Mouse (Mus musculus): ENCODE measurements around the gene Tmem186.
A peak's percentile ranks its signal among the peaks of the same experiment; 100 is the strongest.

Gene Tmem186

DNA sequence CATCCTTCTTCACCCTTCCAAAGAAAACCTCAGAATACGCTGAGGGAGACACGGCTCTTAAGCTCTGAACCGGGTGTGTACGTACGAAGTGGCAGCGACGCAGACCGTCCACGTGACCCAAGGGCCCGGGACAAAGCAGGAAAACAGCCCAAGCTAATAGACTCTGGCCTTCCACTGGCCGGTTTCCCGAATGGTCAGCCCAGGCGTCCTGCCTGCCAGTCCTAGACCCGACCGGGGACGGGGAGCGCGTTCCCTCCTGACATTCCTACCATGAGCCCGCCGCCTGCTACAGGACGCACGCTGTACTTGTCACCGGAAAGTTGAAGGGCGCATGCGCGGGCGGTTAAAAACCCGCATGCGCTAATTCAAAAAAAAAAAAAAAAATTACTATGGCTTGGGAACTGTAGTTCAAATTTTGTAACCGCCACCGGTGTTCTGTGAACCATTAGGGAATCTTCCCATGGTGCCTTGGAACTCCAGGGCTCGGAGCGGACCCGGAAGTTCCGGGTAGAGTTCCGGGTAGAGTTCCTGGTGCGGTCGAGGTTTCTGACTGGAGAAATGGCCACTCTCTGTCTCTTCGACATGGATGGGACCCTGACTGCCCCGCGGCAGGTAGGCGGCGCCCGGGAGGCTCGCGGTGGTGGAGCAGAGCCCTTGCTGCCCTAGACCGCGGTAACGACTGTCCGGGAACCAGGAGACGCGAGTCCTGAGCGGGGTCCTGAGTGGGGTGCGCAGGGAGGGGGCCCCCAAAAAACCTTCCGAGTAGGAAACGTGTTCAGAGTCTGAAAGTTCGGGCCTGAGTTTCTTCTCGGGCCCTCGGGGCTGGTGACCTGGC is at the start of gene Tmem186, which contains the start of gene Pmm2:
Gene Tmem186 (minus strand): TSS at position 496 of the 835 bp plus-strand sequence.
Gene Pmm2 (plus strand): TSS at position 458 of the 835 bp plus-strand sequence.
- DNase-seq: peak; percentile 85

DNA sequence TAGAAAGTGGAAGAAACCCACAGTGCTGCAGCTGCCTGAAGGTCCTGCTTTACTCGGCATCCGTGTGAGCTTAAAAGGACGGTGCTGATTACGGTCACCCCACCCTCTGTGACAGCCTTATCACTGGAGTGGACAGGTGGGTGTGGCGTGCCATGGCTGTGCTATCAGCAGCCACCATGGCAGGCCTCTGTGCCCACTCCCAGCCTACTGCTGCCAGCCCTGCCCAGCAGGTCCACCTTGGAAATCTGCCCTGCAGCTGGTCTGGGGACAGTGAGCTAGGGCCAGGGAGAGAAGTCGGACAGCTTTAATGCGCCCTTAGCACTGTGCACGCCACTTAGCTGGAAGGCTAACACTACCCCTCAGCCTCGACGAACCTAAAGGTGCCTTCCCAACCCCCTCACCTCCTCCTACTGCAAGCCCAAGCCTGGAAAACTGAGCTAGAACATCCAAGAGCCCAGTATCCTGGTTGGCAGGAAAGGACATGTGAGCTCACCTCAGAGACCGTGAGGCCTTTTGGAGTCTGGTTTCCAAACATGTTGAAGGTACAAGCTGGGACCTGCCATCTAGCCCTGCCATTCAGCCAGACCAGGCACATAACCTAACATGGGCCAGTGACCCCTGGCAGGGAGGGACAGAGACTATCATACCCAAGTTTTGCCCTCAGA is 49.5 kb upstream of the Tmem186 start:
- DNase-seq: peak; percentile 23

DNA sequence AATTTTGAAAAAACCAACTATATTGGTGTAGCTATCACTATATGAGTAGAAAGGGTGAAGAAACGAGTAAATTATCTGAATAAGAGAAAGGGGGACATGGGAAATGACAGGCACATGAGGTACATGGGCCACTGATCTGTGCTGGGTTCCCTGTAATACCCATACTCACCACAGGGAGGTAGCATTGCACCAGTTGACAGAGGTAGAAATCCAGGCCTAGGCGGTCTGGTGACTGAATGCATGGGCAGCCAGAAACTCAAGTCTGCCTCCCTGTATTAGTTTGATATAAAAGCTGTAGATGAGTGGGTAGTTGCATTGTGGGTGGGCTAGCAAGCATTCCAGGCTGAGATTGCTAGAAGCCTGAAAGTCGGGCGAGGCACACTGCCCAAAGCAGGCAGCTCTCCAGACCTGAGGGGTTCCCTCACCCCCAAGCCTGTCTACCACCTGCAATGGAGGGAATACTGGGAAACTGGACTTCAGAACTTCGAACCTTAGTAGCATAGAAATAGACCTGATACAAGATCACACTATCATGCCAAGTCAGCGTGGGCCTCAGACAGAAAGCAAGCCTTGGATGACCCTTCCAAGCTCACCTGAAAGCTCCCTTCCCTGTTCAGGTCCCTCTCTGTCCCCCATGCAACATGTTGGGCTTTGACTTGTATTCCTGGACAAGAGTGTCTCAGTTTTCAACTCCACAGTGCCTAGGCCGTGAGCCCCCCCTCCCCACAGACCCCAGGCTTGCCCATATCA is 48.8 kb upstream of the Tmem186 start:
- peak; percentile 79 for DNase-seq

DNA sequence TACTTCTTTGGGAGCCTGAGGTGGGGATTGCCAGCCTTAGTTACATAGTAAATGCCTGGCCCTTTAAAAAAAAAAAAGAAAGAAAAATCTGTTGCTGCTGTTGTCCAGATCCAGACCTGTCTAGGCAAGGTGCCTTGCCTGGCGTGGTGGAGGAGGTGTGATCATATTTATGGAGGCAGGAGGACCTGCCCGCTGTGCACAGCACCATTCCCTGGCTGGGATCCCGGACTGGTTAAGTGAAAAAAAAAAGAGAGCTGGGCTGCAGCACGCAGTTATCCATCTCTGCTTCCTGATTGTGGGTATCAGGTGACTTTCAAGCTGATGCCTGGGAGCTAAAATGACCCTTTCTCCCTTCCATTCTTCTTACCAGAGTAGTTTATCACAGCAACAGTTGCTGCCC is 47.6 kb upstream of the Tmem186 start:
- peak; percentile 55 for DNase-seq

DNA sequence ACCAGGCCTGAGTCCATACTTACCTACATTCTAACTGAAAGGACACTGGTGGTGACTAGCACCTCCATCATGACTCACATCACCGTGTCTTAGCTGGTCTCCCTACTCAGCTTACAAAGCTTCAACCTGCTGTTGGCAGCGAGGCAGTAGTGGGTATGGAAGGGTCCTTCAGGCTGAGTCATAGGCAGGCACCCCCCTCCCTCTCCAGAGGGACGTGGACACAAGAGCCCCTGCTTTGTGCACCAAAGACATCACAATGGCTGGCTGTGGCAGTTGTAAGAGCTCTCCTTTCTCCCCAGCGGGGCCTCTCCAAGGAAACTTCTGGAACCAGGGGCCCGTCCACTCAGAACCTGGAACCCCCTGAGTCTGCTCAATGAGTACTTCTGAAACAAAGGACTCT is 43.0 kb upstream of the Tmem186 start, which contains the start of gene Gm5767:
Gene Gm5767 (plus strand): TSS at position 301 of the 400 bp plus-strand sequence.
- DNase-seq: no peak

DNA sequence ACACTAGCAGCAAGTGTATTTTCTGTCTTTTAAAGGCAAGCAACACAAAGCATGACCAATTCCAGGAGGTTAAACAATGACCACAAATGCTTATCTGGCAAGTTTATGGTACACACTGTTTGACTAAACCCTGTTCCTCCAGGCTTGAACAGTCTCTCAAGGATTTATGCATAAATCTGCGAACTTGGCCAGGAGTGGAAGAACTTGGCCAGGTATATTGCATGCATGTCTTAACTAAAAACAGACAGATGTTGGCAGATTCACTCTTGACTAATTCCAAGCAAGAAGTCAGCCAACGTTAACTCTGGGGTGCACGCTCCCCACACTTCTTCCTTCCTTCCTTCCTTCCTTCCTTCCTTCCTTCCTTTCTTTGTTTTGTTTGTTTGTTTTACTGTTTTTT is 42.3 kb upstream of the Tmem186 start:
- DNase-seq: no peak

DNA sequence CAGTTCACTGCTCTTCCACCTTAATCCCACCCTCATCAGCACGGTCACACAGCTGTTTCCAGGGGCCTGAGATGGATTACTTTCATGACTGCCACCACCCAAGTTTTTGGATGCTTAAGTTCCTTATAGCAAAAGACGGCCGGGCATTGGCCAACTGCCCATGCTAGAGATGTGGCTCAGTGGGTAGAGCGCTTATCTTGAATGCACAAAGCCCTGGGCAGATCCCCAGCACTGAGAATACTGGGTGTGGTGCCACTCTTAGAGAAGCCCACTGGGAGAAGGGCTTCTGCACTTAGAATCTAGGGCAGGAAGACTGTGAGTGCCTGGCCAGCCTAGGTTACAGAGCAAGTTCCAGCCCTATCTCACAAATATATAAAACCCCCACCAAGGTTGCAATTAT is 41.2 kb upstream of the Tmem186 start:
- no peak for DNase-seq

DNA sequence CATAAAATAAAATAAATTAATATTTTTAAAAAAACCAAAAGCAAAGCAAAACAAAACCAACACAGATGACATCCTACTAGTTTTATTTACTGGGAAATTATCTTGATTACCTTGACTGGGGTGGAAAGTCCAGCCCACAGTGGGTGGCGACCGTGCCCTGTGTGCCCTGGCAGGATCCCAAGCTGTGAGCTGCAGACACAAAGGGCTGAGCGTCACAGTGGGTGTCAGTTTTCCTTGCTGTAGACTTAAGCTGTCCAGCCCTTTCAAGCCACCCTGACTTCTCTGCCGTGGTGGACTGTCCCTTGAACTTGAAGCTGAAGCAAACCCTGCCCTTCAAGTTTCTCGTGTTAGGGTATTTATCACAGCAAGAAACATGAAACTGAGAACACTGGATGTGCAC is 40.5 kb upstream of the Tmem186 start:
- DNase-seq: no peak

DNA sequence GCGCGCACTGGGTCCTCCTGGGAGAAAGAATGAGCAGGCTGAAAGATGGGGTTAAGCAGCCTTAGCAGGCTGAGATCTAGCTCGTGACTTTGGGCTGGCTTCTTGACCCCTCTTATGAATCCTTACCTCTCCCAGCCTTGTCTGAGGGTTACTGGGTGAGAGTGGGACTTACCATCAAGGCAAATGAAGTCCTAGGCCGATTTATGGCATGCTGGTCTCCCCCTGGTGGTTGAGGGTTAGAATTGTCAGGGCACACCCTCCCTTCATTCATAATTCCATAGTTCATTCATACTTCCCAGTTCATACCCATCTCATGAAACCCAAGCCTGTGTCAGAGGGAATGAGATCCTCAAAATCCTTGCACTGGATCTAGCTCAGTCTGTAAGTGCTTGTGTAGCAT is 39.3 kb upstream of the Tmem186 start:
- DNase-seq: peak; percentile 46

DNA sequence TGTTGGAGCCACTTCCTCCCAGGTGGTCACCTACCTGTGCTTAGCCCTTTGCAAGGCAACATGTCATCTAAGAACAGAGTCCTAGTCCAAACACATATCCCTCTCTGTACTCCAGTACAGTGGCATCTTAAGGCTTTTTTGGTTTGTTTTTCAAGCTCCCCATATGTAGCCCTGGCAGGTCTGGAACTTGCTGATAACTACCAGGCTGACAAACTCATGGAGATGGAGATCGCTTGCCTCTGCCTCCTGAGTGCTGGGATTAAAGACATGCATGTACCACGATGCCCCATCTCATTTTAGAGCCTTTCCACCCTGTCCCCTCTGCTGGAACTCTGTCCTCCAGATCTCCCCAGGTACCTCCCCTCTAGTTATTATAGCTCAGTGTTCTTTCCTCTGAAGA is 38.7 kb upstream of the Tmem186 start:
- DNase-seq: no peak

DNA sequence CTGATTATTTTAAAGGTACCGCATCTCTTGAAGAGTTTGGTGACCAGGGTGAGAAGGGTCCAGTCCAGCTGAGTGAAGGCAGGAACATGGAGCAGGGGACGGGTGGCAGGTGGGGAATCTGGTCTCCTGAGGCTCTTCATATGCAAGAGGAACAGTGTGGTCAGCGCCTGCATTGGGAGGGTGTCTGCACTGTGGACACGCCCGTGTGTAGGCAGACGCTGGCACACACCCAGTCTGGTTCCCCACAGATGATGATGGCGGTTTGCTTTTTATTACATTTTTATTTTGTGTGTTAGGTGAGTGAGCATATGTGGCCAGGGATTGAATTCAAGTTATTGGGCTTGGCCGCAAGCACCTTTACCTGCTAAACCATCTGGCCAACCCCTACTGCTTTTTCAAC is 38.0 kb upstream of the Tmem186 start:
- DNase-seq: no peak

DNA sequence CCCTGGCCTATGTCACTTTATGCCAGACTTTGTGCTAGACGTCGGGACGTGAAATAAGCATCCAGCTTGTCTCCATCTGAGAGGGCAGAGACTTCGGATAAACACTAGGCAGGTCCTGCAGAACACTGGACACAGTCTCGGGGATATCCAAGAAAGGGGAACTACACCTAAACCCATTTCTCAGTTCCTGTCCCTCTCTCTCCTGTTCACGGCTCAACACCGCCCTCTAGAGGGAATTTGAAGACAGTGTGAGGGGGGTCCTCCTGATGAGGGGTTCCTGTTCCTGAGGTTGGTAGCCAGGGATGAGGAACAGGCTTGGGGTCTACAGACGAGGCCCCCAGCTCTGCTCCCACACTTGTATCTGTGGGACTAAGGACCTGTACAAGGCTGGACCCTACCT is 36.7 kb upstream of the Tmem186 start:
- peak; percentile 15 for DNase-seq

DNA sequence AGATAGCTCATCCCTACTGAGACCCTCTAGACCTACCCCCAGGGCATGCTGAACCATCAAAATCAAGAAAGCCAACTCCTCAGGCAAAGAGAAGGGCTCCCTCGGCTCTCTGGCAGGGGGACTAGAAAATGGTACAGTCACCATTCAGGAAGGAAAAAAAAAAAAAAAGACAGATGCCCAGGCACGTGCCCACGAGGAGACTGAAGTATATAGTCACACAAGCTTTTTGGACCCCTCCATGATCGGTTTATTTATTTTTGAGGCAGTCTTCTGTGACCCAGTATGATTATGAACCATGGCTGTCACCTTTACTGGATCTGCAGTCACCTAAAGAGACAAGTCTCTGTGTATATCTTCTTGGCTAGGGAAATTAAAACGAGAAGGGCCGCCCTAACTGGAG is 35.8 kb upstream of the Tmem186 start:
- no peak for DNase-seq

DNA sequence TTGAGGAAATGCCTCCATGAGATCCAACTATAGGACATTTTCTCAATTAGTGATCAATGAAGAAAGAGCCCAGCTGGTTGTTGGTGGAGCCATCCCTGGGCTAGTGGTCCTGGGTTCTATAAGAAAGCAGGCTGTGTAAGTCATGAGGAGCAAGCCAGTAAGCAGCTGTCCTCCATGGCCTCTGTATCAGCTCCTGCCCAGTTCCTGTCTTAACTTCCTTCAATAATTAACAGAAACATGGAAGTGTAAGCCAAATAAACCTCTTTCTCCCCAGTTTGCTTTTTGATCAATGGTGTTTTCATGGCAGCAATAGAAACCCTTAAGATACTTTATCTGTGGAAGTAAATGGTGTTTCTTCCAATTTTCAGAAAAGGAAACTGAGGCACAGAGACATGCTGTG is 35.3 kb upstream of the Tmem186 start:
- DNase-seq: no peak

DNA sequence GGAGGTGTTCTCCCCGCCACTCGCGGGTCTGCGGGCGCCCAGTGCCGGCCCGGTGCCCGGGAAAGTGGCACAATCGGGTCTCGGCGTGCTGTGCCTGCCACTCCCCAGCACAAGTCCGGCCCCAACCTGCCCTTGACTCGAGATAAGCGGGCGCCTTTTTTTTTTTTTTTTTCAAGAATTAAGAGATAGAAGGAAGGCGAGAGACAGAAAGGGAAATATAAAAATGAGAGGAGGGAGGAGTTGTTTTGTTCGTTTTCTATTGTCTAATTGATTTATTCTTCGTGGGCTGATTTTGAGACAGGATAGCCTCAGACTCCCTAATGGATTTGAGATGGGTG is 34.8 kb upstream of the Tmem186 start:
- no peak for DNase-seq

DNA sequence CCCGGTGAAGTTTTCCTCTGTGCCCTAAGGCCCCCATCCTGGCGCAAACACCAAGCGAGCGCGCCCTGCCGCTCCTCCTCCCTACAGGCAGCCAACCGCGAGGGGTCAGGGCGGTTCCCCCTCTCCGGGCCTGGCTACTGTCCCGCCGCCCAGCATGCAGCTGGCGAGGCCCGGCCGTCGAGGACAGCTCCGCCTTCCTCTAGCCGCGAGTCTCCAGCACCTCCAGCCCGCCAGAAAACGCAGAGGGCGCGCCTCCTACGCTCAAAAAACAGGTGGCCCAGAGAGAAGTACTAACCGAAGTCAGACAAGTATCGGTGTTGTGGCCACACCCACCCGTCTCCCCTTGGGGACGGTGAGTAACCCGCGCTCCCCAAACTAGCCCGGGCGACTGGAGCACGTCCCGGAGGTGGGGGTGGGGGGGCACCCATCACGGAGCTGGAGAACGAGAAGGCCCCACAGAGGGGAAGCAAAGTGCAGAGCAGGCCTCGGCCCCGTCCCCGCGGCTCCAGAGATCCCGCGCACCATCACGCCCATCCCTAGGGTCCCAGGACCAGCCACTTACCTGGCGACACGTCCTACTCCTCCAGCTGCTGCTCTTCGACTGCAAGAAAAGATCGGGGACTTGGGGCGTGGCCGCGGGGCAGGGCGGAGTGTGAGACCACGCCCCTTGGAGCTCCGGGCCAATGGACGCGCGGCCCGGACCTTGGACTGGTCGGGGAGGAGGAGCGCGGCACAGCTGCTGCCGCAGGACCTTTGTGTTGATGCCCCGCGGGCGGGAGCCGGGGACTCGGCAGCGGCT is 34.2 kb upstream of the Tmem186 start, which contains the start of gene Carhsp1:
Gene Carhsp1 (minus strand): TSS at position 605 of the 799 bp plus-strand sequence.
- DNase-seq: peak; percentile 45

DNA sequence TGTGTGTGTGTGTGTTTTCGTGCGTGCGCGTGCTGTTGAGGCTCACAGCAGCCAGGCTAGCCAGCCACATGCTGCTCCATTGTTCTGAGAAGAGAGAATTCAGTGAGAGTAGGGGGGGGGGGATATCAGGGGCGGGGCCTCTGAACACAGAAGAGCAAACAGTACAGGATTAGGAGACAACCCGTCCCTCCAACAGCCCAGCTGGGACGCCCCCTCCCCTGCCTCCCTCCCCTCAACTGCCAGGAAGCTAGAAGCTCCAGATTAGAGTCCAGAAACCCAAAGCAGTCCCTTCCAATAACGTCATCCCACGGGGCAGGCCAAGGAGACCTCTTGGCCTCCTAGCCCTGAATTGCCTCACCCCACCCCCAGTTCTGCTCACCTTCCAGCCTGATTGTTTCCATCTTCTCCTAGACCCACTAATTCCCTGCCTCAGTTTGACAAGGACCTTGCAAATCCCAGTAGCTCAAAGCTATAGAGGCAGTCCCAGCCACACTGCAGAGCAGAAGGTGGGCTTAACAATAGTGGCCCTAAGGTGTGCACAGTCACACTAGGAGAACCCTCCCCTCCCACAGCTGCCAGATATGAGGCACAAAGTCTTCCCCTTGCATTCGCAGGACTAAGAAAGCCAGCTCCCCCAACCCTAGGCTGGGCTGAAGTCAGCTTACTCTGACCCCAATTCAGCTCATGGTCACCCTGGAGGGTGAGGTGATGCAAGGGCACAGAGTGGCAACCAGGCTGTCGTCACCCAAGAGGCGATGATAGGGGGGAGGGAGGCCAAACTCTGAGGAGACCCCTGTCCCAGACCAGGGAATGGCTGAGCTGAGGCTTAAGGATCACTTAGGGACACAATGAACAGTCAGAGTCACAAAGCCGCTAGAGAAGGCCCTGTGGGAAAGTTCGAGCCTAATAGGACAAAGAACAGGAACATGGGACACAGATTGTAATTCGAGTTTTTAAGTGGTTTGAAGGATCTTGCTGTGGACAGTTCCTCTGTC is 32.8 kb upstream of the Tmem186 start:
- DNase-seq: no peak

DNA sequence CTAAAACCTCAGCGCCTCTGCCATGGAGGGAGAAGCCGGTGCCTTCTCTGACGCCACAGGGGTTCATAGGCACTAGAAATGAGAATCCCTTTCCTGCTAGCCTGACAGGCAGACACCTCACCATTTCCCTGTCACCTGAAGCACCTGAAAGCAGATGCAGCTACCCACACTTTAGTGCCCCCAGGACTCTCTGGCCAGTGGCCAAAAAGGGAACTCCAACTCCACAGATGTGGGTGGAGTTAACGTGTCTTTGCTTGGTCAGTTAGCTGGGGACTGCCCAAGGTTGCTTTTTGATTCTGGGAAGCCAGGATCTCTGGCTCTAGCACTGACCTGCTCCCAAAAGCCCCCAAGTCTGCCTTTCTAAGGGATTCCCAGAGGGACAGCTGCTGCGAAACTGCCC is 31.9 kb upstream of the Tmem186 start:
- no peak for DNase-seq

DNA sequence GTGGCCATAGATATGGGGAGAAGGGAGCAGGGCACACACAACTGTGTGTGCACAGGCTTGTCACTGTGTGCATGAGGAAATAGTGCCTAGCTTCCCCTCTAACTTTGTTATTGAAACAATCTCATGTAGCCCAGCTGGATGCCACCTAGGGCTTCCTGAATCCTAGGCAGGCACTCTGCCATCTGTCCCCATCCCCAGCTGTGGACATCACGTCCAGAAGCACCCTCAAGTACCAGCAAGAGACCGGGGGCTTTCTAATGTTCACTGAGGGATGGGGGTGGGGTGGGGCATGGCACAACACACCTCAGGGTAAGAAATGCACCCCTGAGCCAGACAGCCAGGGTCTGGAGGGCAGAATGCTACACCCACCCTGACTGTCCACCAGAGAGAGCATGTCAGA is 30.9 kb upstream of the Tmem186 start:
- no peak for DNase-seq

DNA sequence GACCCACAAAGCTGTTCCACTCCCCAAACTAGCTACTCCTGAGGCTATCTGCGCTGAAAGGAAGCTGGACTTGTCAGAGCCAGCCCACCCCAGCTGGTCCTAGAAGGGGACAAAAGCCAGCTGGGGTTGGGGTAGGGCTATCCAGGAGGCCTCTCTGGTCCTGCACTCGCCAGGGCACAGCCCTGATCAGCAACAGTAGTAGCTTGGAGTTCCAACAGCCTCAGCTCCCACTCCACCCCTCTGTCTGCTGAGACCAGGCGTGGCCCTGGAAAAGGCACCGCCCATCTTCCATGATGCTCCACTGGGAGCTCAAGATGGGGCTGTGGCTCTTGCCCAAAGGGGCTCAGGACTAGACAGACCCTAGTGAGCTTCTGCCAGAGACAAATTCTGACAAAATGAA is 30.3 kb upstream of the Tmem186 start:
- DNase-seq: no peak

DNA sequence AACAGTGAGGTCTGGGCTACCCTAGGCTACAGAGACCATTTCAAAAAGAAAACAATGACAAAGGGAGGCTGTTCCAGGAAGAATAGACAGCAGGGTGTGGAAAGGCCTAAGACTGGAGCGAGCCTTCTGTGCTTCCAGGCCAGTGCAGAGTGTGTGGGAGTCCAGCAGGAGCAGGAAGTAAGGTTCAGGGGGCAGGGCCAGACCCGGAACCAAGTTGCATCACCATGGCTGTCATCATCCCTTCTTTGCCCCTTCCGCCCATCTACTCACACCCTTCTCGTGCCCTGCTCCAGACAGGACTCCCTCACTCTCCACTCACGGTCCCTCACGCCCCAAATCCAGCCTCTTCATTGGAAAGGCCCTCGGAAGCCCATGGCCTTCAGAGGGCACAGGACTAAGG is 29.7 kb upstream of the Tmem186 start:
- no peak for DNase-seq
